Mouse (Mus musculus): ENCODE measurements at regions not wholly inside any gene's neighbourhood (a gene's known extent, or its start where the extent isn't known, plus 50 kb on each side); places are given as distances from the start of the nearest gene placed in this dataset.

DNA sequence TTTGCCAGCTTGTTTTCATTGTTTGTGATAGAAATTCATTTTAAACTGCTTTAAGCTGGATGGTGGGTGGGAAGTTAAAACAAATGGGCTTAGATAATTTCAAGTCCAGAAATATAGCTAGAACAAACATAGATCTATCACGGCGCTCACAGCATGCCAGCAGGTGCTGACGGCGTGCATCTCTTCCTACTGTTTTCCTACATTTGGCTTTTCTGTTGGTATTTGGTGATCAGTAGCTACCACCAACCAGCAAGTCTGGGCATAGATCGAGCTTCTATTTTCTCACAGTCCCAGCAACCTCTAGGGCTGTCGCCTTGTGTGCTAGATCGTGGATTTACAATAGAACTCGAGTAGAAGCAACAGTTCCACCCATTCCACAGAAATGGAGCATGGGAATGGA is 290.9 kb upstream of the Zeb2 start:
- H3K27ac ChIP-seq (ENCODE audit: low read length) = no peak overlapping the region
- 91% methylated on average over 8 of the region's 8 CpGs for WGBS
- H3K36me3 ChIP-seq (ENCODE audit: insufficient read depth, low read length) = no peaks in the 10 kb centered on the region
- no peaks in the 10 kb centered on the region for H3K4me1 ChIP-seq (ENCODE audit: insufficient read depth, low read depth, low read length)
- no peak overlapping the region for H3K9ac ChIP-seq (replicated peaks; ENCODE audit: low read depth)
- no peak overlapping the region for H3K4me2 ChIP-seq (replicated peaks; ENCODE audit: low read depth, low read length)
- no peaks in the 10 kb centered on the region for H3K27me3 ChIP-seq (replicated peaks; ENCODE audit: insufficient read depth, low read length)
- TF ChIP-seq EP300 (IDR thresholded peaks at IDR 0.05) (no peak), CTCF (IDR thresholded peaks at IDR 0.05) (no peak)
- no peak overlapping the region for H3K4me3 ChIP-seq (ENCODE audit: low read depth, low read length)
- H3K9me3 ChIP-seq (ENCODE audit: low read length) = no peaks in the 10 kb centered on the region
- ATAC-seq (no peak), DNase-seq (ENCODE audit: low spot score) (no peak)

DNA sequence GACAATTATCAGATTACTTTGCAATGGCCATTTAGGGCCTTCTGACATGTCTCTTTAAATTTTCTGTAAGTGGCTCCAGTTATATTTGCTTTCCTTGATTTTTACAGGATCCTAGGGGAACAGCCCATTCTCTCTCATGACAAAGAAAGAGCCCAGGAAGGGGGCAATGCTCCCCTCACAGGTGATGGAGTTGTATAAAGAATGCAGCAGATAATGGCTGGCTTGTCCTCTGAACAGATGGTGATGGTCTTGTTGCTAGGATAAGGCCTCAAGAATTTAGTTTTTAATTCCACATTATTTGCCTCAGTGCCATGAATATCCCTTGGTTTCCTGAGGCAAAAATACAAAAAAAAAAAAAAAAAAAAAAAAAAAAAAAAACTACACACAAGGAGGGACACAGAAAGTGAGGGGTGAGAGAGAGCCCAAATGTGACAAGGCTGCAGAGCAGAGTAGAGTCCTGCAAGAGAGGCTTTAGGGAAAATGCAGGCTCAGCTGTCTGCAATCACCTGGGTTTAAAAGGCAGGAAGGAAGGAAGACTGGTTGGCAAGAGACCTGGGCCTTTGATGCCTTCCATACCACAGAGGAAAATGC is 272.8 kb upstream of the Zeb2 start:
- Histone ChIP-seq H3K9me3 (ENCODE audit: low read length) (no peaks in the 10 kb centered on the region), H3K4me2 (replicated peaks; ENCODE audit: low read depth, low read length) (no peak overlapping the region), H3K9ac (replicated peaks; ENCODE audit: low read depth) (no peak overlapping the region), H3K4me1 (ENCODE audit: insufficient read depth, low read depth, low read length) (no peaks in the 10 kb centered on the region), H3K27ac (ENCODE audit: low read length) (no peak overlapping the region), H3K27me3 (replicated peaks; ENCODE audit: insufficient read depth, low read length) (no peaks in the 10 kb centered on the region), H3K4me3 (ENCODE audit: low read depth, low read length) (no peak overlapping the region), H3K36me3 (ENCODE audit: insufficient read depth, low read length) (no peaks in the 10 kb centered on the region)
- no peak for DNase-seq (ENCODE audit: low spot score)
- TF ChIP-seq CTCF (IDR thresholded peaks at IDR 0.05) (no peak), EP300 (IDR thresholded peaks at IDR 0.05) (no peak)
- no peak for ATAC-seq

DNA sequence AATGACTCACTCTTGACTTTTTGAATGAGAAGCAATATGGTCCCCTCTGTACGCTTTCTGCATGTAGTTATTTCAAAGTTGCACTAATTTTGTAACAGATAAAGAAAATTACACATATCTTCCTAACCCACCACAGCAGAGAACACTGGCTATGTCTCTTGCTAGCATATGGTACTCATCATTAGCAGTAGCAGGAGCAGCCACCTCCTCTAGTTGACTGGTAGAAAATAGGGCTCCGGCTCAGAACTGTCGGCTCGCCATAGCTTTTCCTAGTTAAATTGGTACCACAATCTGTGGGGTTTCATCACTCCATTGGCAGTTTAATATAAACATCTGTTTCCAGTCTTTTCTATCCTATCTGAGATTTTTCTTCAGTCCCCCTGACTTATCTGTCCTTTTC is 254.1 kb upstream of the Zeb2 start:
- Histone ChIP-seq H3K4me2 (replicated peaks; ENCODE audit: low read depth, low read length) (no peak overlapping the region), H3K27ac (ENCODE audit: low read length) (no peak overlapping the region), H3K36me3 (ENCODE audit: insufficient read depth, low read length) (no peaks in the 10 kb centered on the region), H3K4me1 (ENCODE audit: insufficient read depth, low read depth, low read length) (no peaks in the 10 kb centered on the region), H3K9ac (replicated peaks; ENCODE audit: low read depth) (no peak overlapping the region), H3K27me3 (replicated peaks; ENCODE audit: insufficient read depth, low read length) (no peaks in the 10 kb centered on the region), H3K9me3 (ENCODE audit: low read length) (no peaks in the 10 kb centered on the region), H3K4me3 (ENCODE audit: low read depth, low read length) (no peak overlapping the region)
- DNase-seq (ENCODE audit: low spot score) (peak; percentile 47), ATAC-seq (peak; percentile 66)
- WGBS = 67% methylated on average over 4 of the region's 4 CpGs
- TF ChIP-seq EP300 (IDR thresholded peaks at IDR 0.05) = no peak
- no peak for TF ChIP-seq CTCF (IDR thresholded peaks at IDR 0.05)

DNA sequence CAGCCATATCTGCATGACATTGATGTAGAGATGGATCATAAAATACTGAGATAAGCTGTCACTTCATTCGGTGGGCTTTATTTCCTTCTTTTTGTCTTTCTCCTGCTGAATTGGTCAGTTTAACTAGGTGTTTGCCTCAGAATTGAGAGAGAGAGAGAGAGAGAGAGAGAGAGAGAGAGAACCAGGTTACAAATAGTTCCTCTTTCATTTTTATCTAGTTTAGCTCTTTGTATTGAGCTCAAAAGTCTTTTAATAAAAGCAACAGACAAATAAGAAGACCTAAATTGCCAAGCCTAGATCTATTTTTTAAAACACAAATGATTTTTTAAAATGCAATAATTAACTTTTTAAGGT is 253.4 kb upstream of the Zeb2 start:
- no peaks in the 10 kb centered on the region for H3K36me3 ChIP-seq (ENCODE audit: insufficient read depth, low read length)
- H3K9ac ChIP-seq (replicated peaks; ENCODE audit: low read depth) = no peak overlapping the region
- DNase-seq (ENCODE audit: low spot score) (no peak), ATAC-seq (no peak)
- no peak overlapping the region for H3K27ac ChIP-seq (ENCODE audit: low read length)
- H3K9me3 ChIP-seq (ENCODE audit: low read length) = no peaks in the 10 kb centered on the region
- TF ChIP-seq EP300 (IDR thresholded peaks at IDR 0.05) (no peak), CTCF (IDR thresholded peaks at IDR 0.05) (no peak)
- WGBS = 46% methylated on average over 1 of the region's 1 CpGs
- H3K4me2 ChIP-seq (replicated peaks; ENCODE audit: low read depth, low read length) = no peak overlapping the region
- H3K4me1 ChIP-seq (ENCODE audit: insufficient read depth, low read depth, low read length) = no peaks in the 10 kb centered on the region
- H3K27me3 ChIP-seq (replicated peaks; ENCODE audit: insufficient read depth, low read length) = no peaks in the 10 kb centered on the region
- H3K4me3 ChIP-seq (ENCODE audit: low read depth, low read length) = no peak overlapping the region

DNA sequence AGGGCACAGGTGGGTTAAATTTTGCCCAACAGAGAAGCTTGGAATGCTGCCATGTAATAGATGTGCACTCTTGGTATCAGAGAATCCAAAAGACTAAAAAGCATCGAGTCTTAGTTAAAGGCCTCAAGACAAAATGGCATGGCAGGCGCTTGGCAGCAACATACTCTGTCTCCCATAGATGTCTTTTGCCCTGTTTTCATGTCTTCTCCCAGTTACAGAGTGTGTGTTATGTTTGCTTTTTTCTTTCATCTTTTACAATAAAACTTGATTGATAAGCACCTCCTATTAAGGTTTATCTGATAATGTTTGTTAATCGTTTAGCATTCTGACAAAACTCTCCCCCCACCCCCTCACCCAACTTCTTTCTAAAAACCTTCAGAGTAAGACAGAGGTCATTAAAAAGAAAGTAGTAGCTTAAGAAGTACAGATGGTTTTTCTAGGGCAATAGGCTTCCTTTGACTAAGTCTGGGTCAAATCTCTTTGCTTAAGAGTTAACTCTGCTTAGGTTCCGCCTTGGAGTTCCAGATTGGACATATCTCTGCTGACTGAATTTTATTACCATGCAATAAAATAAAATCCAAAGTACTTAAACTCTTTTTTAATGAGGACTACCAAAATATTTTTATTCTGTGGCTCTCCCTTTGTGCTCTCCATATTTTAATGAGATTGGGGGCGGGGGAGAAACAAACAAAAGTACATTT is 252.9 kb upstream of the Zeb2 start:
- Histone ChIP-seq H3K4me2 (replicated peaks; ENCODE audit: low read depth, low read length) (no peak overlapping the region), H3K4me3 (ENCODE audit: low read depth, low read length) (no peak overlapping the region), H3K27me3 (replicated peaks; ENCODE audit: insufficient read depth, low read length) (no peaks in the 10 kb centered on the region), H3K9ac (replicated peaks; ENCODE audit: low read depth) (no peak overlapping the region), H3K9me3 (ENCODE audit: low read length) (no peaks in the 10 kb centered on the region), H3K27ac (ENCODE audit: low read length) (no peak overlapping the region), H3K4me1 (ENCODE audit: insufficient read depth, low read depth, low read length) (no peaks in the 10 kb centered on the region), H3K36me3 (ENCODE audit: insufficient read depth, low read length) (no peaks in the 10 kb centered on the region)
- DNase-seq (ENCODE audit: low spot score) (no peak), ATAC-seq (no peak)
- WGBS = 72% methylated on average over 5 of the region's 5 CpGs
- TF ChIP-seq EP300 (IDR thresholded peaks at IDR 0.05) = no peak
- TF ChIP-seq CTCF (IDR thresholded peaks at IDR 0.05) = no peak

DNA sequence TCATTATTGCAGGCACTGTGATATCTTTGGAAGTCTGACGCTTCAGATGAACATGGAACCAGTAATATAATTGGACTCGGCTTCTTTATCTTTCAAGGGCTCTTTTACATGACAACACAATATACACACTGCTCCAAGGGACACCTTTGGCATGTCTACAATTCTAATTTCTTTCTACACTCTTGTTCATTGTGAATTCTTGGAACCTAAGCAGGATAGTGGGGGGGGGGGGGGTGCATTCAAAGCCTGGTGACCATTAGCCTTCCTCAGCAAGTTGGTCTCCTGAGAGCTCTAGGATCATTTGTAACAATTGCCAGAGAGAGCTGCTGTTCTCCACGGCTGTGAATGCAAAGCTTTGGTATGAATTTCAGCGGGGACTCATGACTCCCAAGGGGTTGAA is 252.2 kb upstream of the Zeb2 start:
- DNase-seq (ENCODE audit: low spot score) (no peak), ATAC-seq (no peak)
- TF ChIP-seq EP300 (IDR thresholded peaks at IDR 0.05) = no peak
- TF ChIP-seq CTCF (IDR thresholded peaks at IDR 0.05) = no peak
- H3K4me2 ChIP-seq (replicated peaks; ENCODE audit: low read depth, low read length) = no peak overlapping the region
- no peaks in the 10 kb centered on the region for H3K36me3 ChIP-seq (ENCODE audit: insufficient read depth, low read length)
- no peaks in the 10 kb centered on the region for H3K4me1 ChIP-seq (ENCODE audit: insufficient read depth, low read depth, low read length)
- WGBS = 80% methylated on average over 4 of the region's 4 CpGs
- H3K4me3 ChIP-seq (ENCODE audit: low read depth, low read length) = no peak overlapping the region
- no peaks in the 10 kb centered on the region for H3K27me3 ChIP-seq (replicated peaks; ENCODE audit: insufficient read depth, low read length)
- no peaks in the 10 kb centered on the region for H3K9me3 ChIP-seq (ENCODE audit: low read length)
- no peak overlapping the region for H3K9ac ChIP-seq (replicated peaks; ENCODE audit: low read depth)
- H3K27ac ChIP-seq (ENCODE audit: low read length) = no peak overlapping the region

All from lung, postnatal 0 days (tissue).